Comparison of ENCODE assay signal across 34 mouse cellular contexts in the genomic region with DNA sequence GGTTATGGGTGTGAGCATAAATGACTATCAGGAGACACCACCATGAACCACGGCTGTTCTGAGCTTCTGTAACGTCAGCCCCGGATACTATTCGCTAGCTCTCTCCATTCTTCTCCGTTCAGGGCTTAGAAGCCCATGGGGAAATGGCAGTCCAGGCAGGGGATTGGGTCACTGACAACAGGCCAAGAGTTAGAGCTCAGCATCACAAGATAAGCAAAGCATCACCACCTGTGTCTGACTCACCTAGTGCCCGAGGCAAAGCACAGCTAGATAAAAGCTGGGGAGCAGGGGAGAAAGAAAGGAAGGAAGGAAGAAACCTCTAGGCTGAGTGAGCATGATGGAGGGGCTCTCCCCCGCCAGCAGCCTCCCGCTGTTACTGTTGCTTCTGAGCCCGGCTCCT. TPM values are rescaled to one million over a fixed set of nuclear protein-coding genes. Genes with fewer than 3 reads are reported as not detected.
"Had no signal": no experiment of that assay in that cellular context is flagged by ENCODE, and none has a peak within 500 bp of the region (broad histone marks: within the 10 kb centered on the region; RNA-seq: fewer than 3 reads in every experiment).

Gene Ccl27b, plus strand, starts transcription at position 301 of the 400 bp plus-strand sequence.

RNA-seq across cellular contexts. Expression of gene Ccl27b, which starts in this region (rescaled TPM):
- total RNA-seq: heart, postnatal 10 days; heart, postnatal 14 days; heart, postnatal 25 days; heart, postnatal 36 days; heart, postnatal 4 days; hematopoietic stem cell, adult 5-6 weeks; hindbrain, postnatal 0 days; layer of hippocampus, adult 2 months; layer of hippocampus, postnatal 36 days had no signal
- polyA plus RNA-seq: heart, embryonic 11.5 days; heart, embryonic 12.5 days; heart, embryonic 13.5 days; heart, embryonic 14.5 days; heart, embryonic 15.5 days; heart, embryonic 16.5 days; heart, postnatal 0 days; hindbrain, embryonic 10.5 days; hindbrain, embryonic 11.5 days; hindbrain, embryonic 12.5 days; hindbrain, embryonic 13.5 days; hindbrain, embryonic 14.5 days; hindbrain, embryonic 15.5 days; hindbrain, embryonic 16.5 days; inflammation-experienced regulatory T-cells, adult 6 months; intestine, embryonic 14.5 days; intestine, embryonic 15.5 days; intestine, embryonic 16.5 days; intestine, postnatal 0 days; kidney, adult 2 months; kidney, embryonic 14.5 days; kidney, embryonic 15.5 days; kidney, embryonic 16.5 days; kidney, postnatal 0 days; large intestine, adult 2 months had no signal
